Mouse (Mus musculus) brain, adult 2 months (tissue): ENCODE measurements around the gene Map6d1.

Experiments used
- DNase-seq: peaks from one replicate; pipeline ENCODE4 v3.0.0; 2011; ENCODE audit warnings: low read depth, low spot score

The Map6d1 gene

DNA sequence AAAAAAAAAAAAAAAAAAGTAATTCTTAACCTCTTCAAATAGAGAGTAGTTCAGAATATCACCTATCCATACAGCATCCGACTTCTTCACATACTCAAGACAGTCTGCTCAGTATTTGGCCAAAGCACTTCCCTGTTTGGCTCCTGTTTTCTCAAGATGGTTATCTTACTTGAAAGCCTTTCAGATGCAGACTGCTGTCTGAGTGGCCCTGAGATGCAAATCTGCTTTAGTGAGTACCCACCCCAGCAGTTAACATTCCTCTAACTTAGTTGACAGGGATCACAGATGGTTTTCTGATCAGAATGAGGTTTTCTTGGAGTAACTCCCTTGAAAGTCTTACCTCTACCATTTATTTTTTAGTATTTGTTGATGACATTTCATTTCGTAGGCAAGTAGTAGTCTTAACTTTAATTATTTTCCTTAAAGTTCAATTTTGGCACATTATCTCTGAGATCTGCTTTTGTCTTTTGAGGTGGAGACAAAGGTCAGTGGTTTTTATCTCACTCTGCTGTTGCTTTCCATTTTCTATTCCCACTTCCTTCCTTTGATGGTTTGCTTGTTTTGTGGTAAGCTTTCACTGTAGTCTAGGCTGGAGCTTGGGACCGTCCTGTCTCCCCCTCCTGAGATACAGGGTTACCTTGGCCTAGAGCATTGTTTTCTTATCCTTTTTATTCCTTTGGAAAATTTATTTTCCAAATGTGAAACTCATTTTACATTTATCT lies 49.8 kb downstream of the Map6d1 start:
- no peak for DNase-seq

DNA sequence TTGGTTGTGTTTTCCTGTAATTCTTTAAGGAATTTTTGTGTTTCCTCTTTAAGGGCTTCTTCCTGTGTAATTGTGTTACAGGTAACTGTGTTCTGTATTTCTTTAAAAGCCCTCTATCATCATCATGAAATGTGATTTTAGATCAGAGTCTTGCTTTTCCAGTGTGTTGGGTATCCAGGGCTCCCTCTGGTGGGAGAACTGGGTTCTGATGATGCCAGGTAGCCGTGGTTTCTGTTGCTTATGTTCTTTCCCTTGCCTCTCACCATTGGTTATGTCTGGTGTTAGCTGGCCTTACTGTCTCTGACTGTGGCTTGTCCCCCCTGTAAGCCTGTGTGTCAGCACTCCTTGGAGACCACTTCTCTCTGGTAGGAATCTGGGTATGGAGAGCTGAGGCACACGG lies 55.8 kb downstream of the Map6d1 start:
- peak; percentile 66 for DNase-seq
